14 mouse cellular contexts compared by ENCODE assay signal in genomic region chr17:31429402-31429801, GRCm38 (mm10). TPM values are rescaled to one million over a fixed set of nuclear protein-coding genes. Genes with fewer than 3 reads are reported as not detected.
A peak's percentile ranks its signal among the peaks of the same experiment; 100 is the strongest.
DNase-seq lines count a peak whose midpoint lies in the region; ATAC-seq and TF ChIP-seq lines count a peak whose summit lies in the region.
"Had no signal": no experiment of that assay in that cellular context is flagged by ENCODE, and none has a peak within 500 bp of the region (broad histone marks: within the 10 kb centered on the region; RNA-seq: fewer than 3 reads in every experiment).

No protein-coding gene starts in this region.

- 96% methylated on average over 2 of the region's 2 CpGs for WGBS in kidney, postnatal 0 days

- no peak for ATAC-seq in kidney, postnatal 0 days (replicated peaks; ENCODE audit: low FRiP score, low read depth)

- peaks cover 26% of the 10 kb centered on the region for H3K4me1 ChIP-seq in kidney, postnatal 0 days (replicated peaks; ENCODE audit: insufficient read depth, low read length)

- H3K9me3 ChIP-seq in kidney, postnatal 0 days (replicated peaks; ENCODE audit: low read length): peaks cover 4% of the 10 kb centered on the region; the same call in 1 of the 2 replicates
- H3K9me3 ChIP-seq: lung, embryonic 15.5 days had no signal

- DNase-seq in kidney, postnatal 0 days (ENCODE audit: low spot score): no peak
- no peak for DNase-seq in kidney, postnatal 14 days
- peak; percentile 25 for DNase-seq in 3T3-L1 (ENCODE audit: low read depth, low spot score)
- DNase-seq in CD8-positive naive resting alpha-beta T cell, adult 2 months (ENCODE audit: low read depth in 2 of 2, low spot score in 2 of 2): peak; percentile 14 to 15
- peak; percentile 4 for DNase-seq in c-Kit-negative CD71-positive TER-119-positive erythroid progenitor cells, embryonic 14.5 days (ENCODE audit: low read depth, low spot score)
- no peak for DNase-seq in neural tube, embryonic 10.5 days (ENCODE audit: extremely low spot score, low spot score)
- no peak for DNase-seq in embryo, embryonic 10 days (ENCODE audit: low spot score)
- DNase-seq in layer of hippocampus, adult 9-10 months (ENCODE audit: low spot score): no peak
- DNase-seq: cerebellum, adult 11 months; layer of hippocampus, postnatal 36 days; right cerebral cortex, adult 18-20 months had no signal

- peaks cover 7% of the 10 kb centered on the region; the same call in 1 of the 2 replicates for H3K36me3 ChIP-seq in kidney, postnatal 0 days (ENCODE audit: insufficient read depth, low read length)

- no peaks in the 10 kb centered on the region for H3K27me3 ChIP-seq in kidney, postnatal 0 days (ENCODE audit: insufficient read depth, low read length)
- H3K27me3 ChIP-seq: embryonic facial prominence, embryonic 12.5 days; lung, embryonic 15.5 days had no signal

- H3K9ac ChIP-seq in kidney, postnatal 0 days (ENCODE audit: low read depth, low read length): no peak overlapping the region
- H3K9ac ChIP-seq: embryonic facial prominence, embryonic 12.5 days; heart, embryonic 13.5 days; lung, embryonic 15.5 days had no signal

- peak; percentile 64 for TF ChIP-seq CTCF in kidney, postnatal 0 days (IDR thresholded peaks at IDR 0.05; ENCODE audit: low read depth)

- H3K4me2 ChIP-seq in kidney, postnatal 0 days (ENCODE audit: low read length): no peak overlapping the region
- H3K4me2 ChIP-seq: embryonic facial prominence, embryonic 12.5 days; heart, embryonic 13.5 days; lung, embryonic 15.5 days had no signal

- H3K4me3 ChIP-seq in kidney, postnatal 0 days (replicated peaks; ENCODE audit: low read depth, low read length): no peak overlapping the region
- H3K4me3 ChIP-seq: embryonic facial prominence, embryonic 12.5 days; heart, embryonic 13.5 days; lung, embryonic 15.5 days had no signal

- H3K27ac ChIP-seq in kidney, postnatal 0 days: no peak overlapping the region
- H3K27ac ChIP-seq: embryonic facial prominence, embryonic 12.5 days; heart, embryonic 13.5 days; lung, embryonic 15.5 days had no signal

RNA-seq across cellular contexts. Expression of gene Pde9a, which starts 43.4 kb away (rescaled TPM):
- 31.9 and 36.8 TPM in 2 replicates for polyA plus RNA-seq in kidney, postnatal 0 days (2015; fragmentation: Nextera tagmentation; extraction: Ambion mirVana)

Comparison
In these comparisons a context has a peak if more than half of its experiments do, and no peak if none do; other contexts are left out.
1. DNase-seq: peak in 3T3-L1 (single experiment), CD8-positive naive resting alpha-beta T cell, adult 2 months (2 of 2) and c-Kit-negative CD71-positive TER-119-positive erythroid progenitor cells, embryonic 14.5 days (single experiment); none in kidney, postnatal 0 days (single experiment), kidney, postnatal 14 days (single experiment), neural tube, embryonic 10.5 days (single experiment), embryo, embryonic 10 days (single experiment) and layer of hippocampus, adult 9-10 months (single experiment).